Mouse (Mus musculus): ENCODE data around the gene Olfr159.

DNA sequence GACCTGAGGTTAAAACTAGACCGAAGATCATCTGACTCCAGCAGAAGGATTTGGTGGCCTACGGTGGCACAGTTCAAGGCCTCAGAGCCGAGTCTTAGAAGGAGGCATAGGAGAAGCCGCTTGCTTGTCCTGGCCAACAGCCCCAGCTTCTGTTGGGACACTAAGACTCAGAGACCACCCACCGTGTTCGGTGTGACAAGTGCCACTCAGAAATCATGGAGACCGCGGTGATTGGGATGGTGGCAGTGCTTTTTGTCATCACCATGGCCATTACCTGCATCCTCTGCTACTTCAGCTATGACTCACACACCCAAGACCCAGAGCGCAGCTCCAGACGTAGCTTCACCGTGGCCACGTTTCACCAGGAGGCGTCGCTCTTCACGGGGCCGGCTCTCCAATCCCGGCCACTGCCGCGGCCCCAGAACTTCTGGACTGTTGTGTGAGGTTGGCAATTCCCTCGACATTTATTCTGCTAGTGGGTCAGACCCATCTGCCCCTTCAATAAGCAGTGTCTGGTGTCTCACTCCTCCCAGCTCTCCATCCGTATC lies 40.0 kb downstream of the Olfr159 start:
- no peak for TF ChIP-seq MAFK (IDR thresholded peaks at IDR 0.05; ENCODE audit: insufficient read depth, low read depth, low read length)
- TF ChIP-seq HCFC1 (IDR thresholded peaks at IDR 0.05; ENCODE audit: borderline replicate concordance, insufficient read depth, low read length), result no peak
- TF ChIP-seq ZC3H11A (IDR thresholded peaks at IDR 0.05; ENCODE audit: borderline replicate concordance, low read depth, low read length), result no peak

Measured in ES-E14 (cell line).